Comparison of ENCODE assay signal across 31 mouse cellular contexts in the genomic region with DNA sequence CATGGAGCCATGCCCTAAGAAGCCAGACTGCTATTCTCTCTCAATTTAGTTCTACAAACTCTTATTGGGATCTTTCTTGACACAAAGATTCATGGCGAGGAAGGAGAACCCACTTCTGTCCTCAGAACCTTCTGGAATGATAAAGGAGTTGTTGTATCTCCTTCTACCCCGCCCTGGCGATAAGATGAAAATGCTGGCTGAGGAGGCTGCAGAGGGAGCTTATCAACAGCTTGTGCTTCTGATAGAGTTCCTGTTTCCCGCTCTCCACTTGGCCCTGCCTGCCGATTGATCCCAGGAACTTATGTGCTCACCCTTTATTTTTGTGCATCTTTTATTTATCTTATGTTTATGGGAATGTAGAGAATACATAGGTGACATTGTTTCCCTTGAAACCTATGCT. TPM values are rescaled to one million over a fixed set of nuclear protein-coding genes. Genes with fewer than 3 reads are reported as not detected.
DNase-seq lines count a peak whose midpoint lies in the region; ATAC-seq and TF ChIP-seq lines count a peak whose summit lies in the region.
"Had no signal": no experiment of that assay in that cellular context is flagged by ENCODE, and none has a peak within 500 bp of the region (broad histone marks: within the 10 kb centered on the region; RNA-seq: fewer than 3 reads in every experiment).

No protein-coding gene starts in this region.

- no peak overlapping the region for H3K4me3 ChIP-seq in heart, embryonic 14.5 days (ENCODE audit: control insufficient read depth in 1 of 2, insufficient read depth in 1 of 2, low read depth in 1 of 2, low read length in 2 of 2)
- no peak overlapping the region for H3K4me3 ChIP-seq in MEL (ENCODE audit: control insufficient read depth in 1 of 2, insufficient read depth in 1 of 2, low read depth in 2 of 2, low read length in 2 of 2)
- no peak overlapping the region for H3K4me3 ChIP-seq in liver, embryonic 12.5 days
- H3K4me3 ChIP-seq: embryonic facial prominence, embryonic 13.5 days; embryonic facial prominence, embryonic 15.5 days; erythroblast, embryonic 14.5 days; forebrain, embryonic 13.5 days; forebrain, embryonic 15.5 days had no signal

- H3K4me2 ChIP-seq in heart, embryonic 14.5 days (ENCODE audit: low read length) = peak overlapping the region; percentile 19; the same call in 1 of the 2 replicates
- H3K4me2 ChIP-seq in liver, embryonic 12.5 days = peak overlapping the region; percentile 19; the same call in 1 of the 2 replicates
- H3K4me2 ChIP-seq: embryonic facial prominence, embryonic 13.5 days; embryonic facial prominence, embryonic 15.5 days; forebrain, embryonic 13.5 days; forebrain, embryonic 15.5 days had no signal

- WGBS in heart, embryonic 14.5 days = 5% methylated on average over 5 of the region's 5 CpGs
- WGBS in liver, embryonic 12.5 days (ENCODE audit: insufficient replicate concordance) = 12% methylated on average over 5 of the region's 5 CpGs

- H3K79me2 ChIP-seq in MEL (ENCODE audit: control insufficient read depth, insufficient read depth, low read length, poor library complexity) = no peaks in the 10 kb centered on the region

- DNase-seq in heart, adult 18-20 months = no peak
- peak; percentile 32 for DNase-seq in MEL (ENCODE audit: low read depth, low spot score)
- peak; percentile 6 for DNase-seq in MEL-GATA-1-ER (ENCODE audit: extremely low read depth, low read depth)
- no peak for DNase-seq in right cerebral cortex, adult 2 months (ENCODE audit: low spot score in 2 of 2)
- DNase-seq in thymus, adult 18-20 months = no peak
- no peak for DNase-seq in thymus, postnatal 25 days
- DNase-seq: adrenal gland, adult 2 months; adrenal gland, postnatal 10 days; adrenal gland, postnatal 25 days; cerebellum, adult 11 months; cerebellum, adult 18-20 months; cerebellum, adult 8-10 months; cerebellum, adult 9-11 months; cerebellum, postnatal 14 days; cerebellum, postnatal 36 days; embryo, embryonic 11 days; forebrain, postnatal 0 days had no signal

- H3K9me3 ChIP-seq in heart, embryonic 14.5 days (ENCODE audit: control insufficient read depth, low read length) = no peaks in the 10 kb centered on the region
- H3K9me3 ChIP-seq in MEL (replicated peaks; ENCODE audit: insufficient read depth, low read length) = no peaks in the 10 kb centered on the region
- no peaks in the 10 kb centered on the region for H3K9me3 ChIP-seq in liver, embryonic 12.5 days (replicated peaks)
- H3K9me3 ChIP-seq: embryonic facial prominence, embryonic 13.5 days; embryonic facial prominence, embryonic 15.5 days; forebrain, embryonic 13.5 days; forebrain, embryonic 15.5 days had no signal

- peaks cover 0 to 3% of the 10 kb centered on the region in 2 experiments; a peak in 2 of 4 replicates for H3K4me1 ChIP-seq in heart, embryonic 14.5 days (ENCODE audit: control insufficient read depth in 2 of 2, insufficient read depth in 2 of 2, low read length in 2 of 2)
- H3K4me1 ChIP-seq in MEL (ENCODE audit: control insufficient read depth in 1 of 2, insufficient read depth in 2 of 2, low read length in 2 of 2) = 0 out of 4 replicates have a peak, but pooled peaks cover 0 to 3% of the 10 kb centered on the region in 2 experiments
- peaks cover 9% of the 10 kb centered on the region for H3K4me1 ChIP-seq in liver, embryonic 12.5 days
- H3K4me1 ChIP-seq: embryonic facial prominence, embryonic 13.5 days; embryonic facial prominence, embryonic 15.5 days; forebrain, embryonic 13.5 days; forebrain, embryonic 15.5 days had no signal

- ATAC-seq in heart, embryonic 14.5 days (ENCODE audit: insufficient number of reproducible peaks, insufficient read depth, low FRiP score, low read depth) = no peak
- ATAC-seq in liver, embryonic 12.5 days = 0 out of 2 replicates have a peak, but pooled peaks have one; percentile 59
- ATAC-seq: forebrain, embryonic 13.5 days; forebrain, embryonic 15.5 days; forebrain, postnatal 0 days had no signal

- TF ChIP-seq CTCF in MEL (IDR thresholded peaks at IDR 0.05 in 2 of 3, conservative IDR thresholded peaks at IDR 0.05 in 1 of 3; ENCODE audit: control insufficient read depth in 1 of 3, insufficient read depth in 1 of 3, low read depth in 2 of 3, low read length in 3 of 3, poor library complexity in 1 of 3, severe bottlenecking in 1 of 3) = no peak

- no peak overlapping the region; a peak in 1 of 4 replicates for H3K27ac ChIP-seq in heart, embryonic 14.5 days (replicated peaks in 1 of 2; ENCODE audit: control insufficient read depth in 1 of 2, insufficient read depth in 1 of 2, low read depth in 2 of 2, low read length in 2 of 2)
- H3K27ac ChIP-seq in MEL (ENCODE audit: control insufficient read depth, low read depth, low read length) = no peak overlapping the region
- no peak overlapping the region for H3K27ac ChIP-seq in liver, embryonic 12.5 days
- H3K27ac ChIP-seq: embryonic facial prominence, embryonic 13.5 days; embryonic facial prominence, embryonic 15.5 days; forebrain, embryonic 13.5 days; forebrain, embryonic 15.5 days had no signal

- no peaks in the 10 kb centered on the region for H3K27me3 ChIP-seq in heart, embryonic 14.5 days (ENCODE audit: control insufficient read depth, insufficient read depth, low read length)
- no peaks in the 10 kb centered on the region for H3K27me3 ChIP-seq in MEL (ENCODE audit: control insufficient read depth in 1 of 2, insufficient read depth in 2 of 2, low read length in 2 of 2)
- H3K27me3 ChIP-seq in liver, embryonic 12.5 days (replicated peaks) = no peaks in the 10 kb centered on the region
- H3K27me3 ChIP-seq: embryonic facial prominence, embryonic 13.5 days; embryonic facial prominence, embryonic 15.5 days; forebrain, embryonic 13.5 days; forebrain, embryonic 15.5 days had no signal

- no peak for TF ChIP-seq RAD21 in MEL (IDR thresholded peaks at IDR 0.05; ENCODE audit: low read depth, low read length)

- H3K9ac ChIP-seq in heart, embryonic 14.5 days (ENCODE audit: low read length) = no peak overlapping the region
- no peak overlapping the region for H3K9ac ChIP-seq in MEL (ENCODE audit: control insufficient read depth, low read depth, low read length, poor library complexity, severe bottlenecking)
- H3K9ac ChIP-seq in liver, embryonic 12.5 days = no peak overlapping the region
- H3K9ac ChIP-seq: embryonic facial prominence, embryonic 13.5 days; embryonic facial prominence, embryonic 15.5 days; forebrain, embryonic 13.5 days; forebrain, embryonic 15.5 days; forebrain, postnatal 0 days had no signal

- no peak for TF ChIP-seq POLR2A in MEL (IDR thresholded peaks at IDR 0.05; ENCODE audit: control insufficient read depth in 1 of 2, insufficient read depth in 1 of 2, low read depth in 1 of 2, low read length in 2 of 2, poor library complexity in 1 of 2)

- no peaks in the 10 kb centered on the region for H3K36me3 ChIP-seq in heart, embryonic 14.5 days (ENCODE audit: control insufficient read depth, insufficient read depth, low read length)
- peaks cover 0 to 8% of the 10 kb centered on the region in 2 experiments; a peak in 2 of 4 replicates for H3K36me3 ChIP-seq in MEL (ENCODE audit: control insufficient read depth in 1 of 2, insufficient read depth in 2 of 2, low read length in 2 of 2)
- H3K36me3 ChIP-seq in liver, embryonic 12.5 days = no peaks in the 10 kb centered on the region
- H3K36me3 ChIP-seq: embryonic facial prominence, embryonic 13.5 days; embryonic facial prominence, embryonic 15.5 days; forebrain, embryonic 15.5 days had no signal

- peak; percentile 67 to 75 for TF ChIP-seq EP300 in MEL (IDR thresholded peaks at IDR 0.05; ENCODE audit: low read depth in 1 of 2, low read length in 2 of 2)

TF ChIP-seq in MEL, 35 proteins besides CTCF, POLR2A, EP300 and RAD21:
- no peak for TF ChIP-seq POLR2AphosphoS5 (IDR thresholded peaks at IDR 0.05; ENCODE audit: borderline replicate concordance, low read depth, low read length)
- 0 out of 2 replicates have a peak, but pooled peaks have one; percentile 13 for TF ChIP-seq ETS1 (IDR thresholded peaks at IDR 0.05; ENCODE audit: low read depth, low read length)
- no peak for TF ChIP-seq MAFK (IDR thresholded peaks at IDR 0.05; ENCODE audit: borderline replicate concordance, low read depth, low read length)
- peak; percentile 80 for TF ChIP-seq GATA1 (IDR thresholded peaks at IDR 0.05; ENCODE audit: low read depth, low read length)
- no peak for TF ChIP-seq NRF1 (IDR thresholded peaks at IDR 0.05; ENCODE audit: insufficient read depth, low read depth, low read length, poor library complexity, severe bottlenecking)
- TF ChIP-seq TBP (IDR thresholded peaks at IDR 0.05; ENCODE audit: low read depth, low read length) = no peak
- no peak for TF ChIP-seq NELFE (IDR thresholded peaks at IDR 0.05; ENCODE audit: low read depth, low read length)
- no peak for TF ChIP-seq ZKSCAN1 (IDR thresholded peaks at IDR 0.05; ENCODE audit: low read depth, low read length)
- TF ChIP-seq ZC3H11A (IDR thresholded peaks at IDR 0.05; ENCODE audit: low read depth, low read length) = no peak
- TF ChIP-seq KAT2A (conservative IDR thresholded peaks at IDR 0.05; ENCODE audit: low read depth, low read length) = no peak
- TF ChIP-seq TAL1 (IDR thresholded peaks at IDR 0.05; ENCODE audit: low read length) = no peak
- TF ChIP-seq TCF12 (IDR thresholded peaks at IDR 0.05; ENCODE audit: low read depth, low read length) = peak; percentile 64
- TF ChIP-seq CHD2 (IDR thresholded peaks at IDR 0.05; ENCODE audit: low read length) = no peak

RNA-seq across cellular contexts. Expression of gene Gzma, which starts 16.0 kb away (rescaled TPM):
- not detected in 2 replicates for polyA plus RNA-seq in heart, embryonic 14.5 days (2014; fragmentation: Nextera tagmentation; extraction: Ambion mirVana)
- 1 to 10 TPM in 1 of 2 experiments, under 1 TPM in 1; 0.62 to 1.2 TPM for total RNA-seq in heart, adult 18-20 months (2021)
- not detected in 2 replicates for total RNA-seq in MEL (2012; rRNA removed)
- not detected for polyA plus RNA-seq in MEL (2012; ENCODE audit: insufficient read depth in 1 of 2, insufficient read length in 2 of 2, low read depth in 1 of 2, low replicate concordance in 2 of 2, missing spikeins in 1 of 2)
- not detected in 2 replicates for polyA plus RNA-seq in liver, embryonic 12.5 days (2016; fragmentation: Nextera tagmentation; extraction: Ambion mirVana)
- total RNA-seq: adrenal gland, postnatal 25 days; ES-E14 had no signal
- polyA plus RNA-seq: brain, embryonic 14.5 days; C2C12; embryonic facial prominence, embryonic 11.5 days; embryonic facial prominence, embryonic 13.5 days; embryonic facial prominence, embryonic 15.5 days; erythroblast, embryonic 14.5 days; forebrain, embryonic 11.5 days; forebrain, embryonic 13.5 days; forebrain, embryonic 15.5 days had no signal

RNA-seq across cellular contexts. Expression of gene Gpx8, which starts 38.5 kb away (rescaled TPM):
- 126 and 147 TPM in 2 replicates for polyA plus RNA-seq in heart, embryonic 14.5 days (2014; fragmentation: Nextera tagmentation; extraction: Ambion mirVana)
- total RNA-seq in heart, adult 18-20 months (2021) = 10 to 100 TPM; 31.2 to 42.3 TPM
- not detected in 2 replicates for total RNA-seq in MEL (2012; rRNA removed)
- not detected for polyA plus RNA-seq in MEL (2012; ENCODE audit: insufficient read depth in 1 of 2, insufficient read length in 2 of 2, low read depth in 1 of 2, low replicate concordance in 2 of 2, missing spikeins in 1 of 2)
- 17.3 and 17.5 TPM in 2 replicates for polyA plus RNA-seq in liver, embryonic 12.5 days (2016; fragmentation: Nextera tagmentation; extraction: Ambion mirVana)
- polyA plus RNA-seq: erythroblast, embryonic 14.5 days had no signal

RNA-seq across cellular contexts. Expression of gene Cdc20b, which starts 49.8 kb away (rescaled TPM):
- polyA plus RNA-seq in heart, embryonic 14.5 days (2014; fragmentation: Nextera tagmentation; extraction: Ambion mirVana) = 0.12 TPM in 1 of 2 replicates, not detected in the other
- total RNA-seq in heart, adult 18-20 months (2021) = not detected
- total RNA-seq in MEL (2012; rRNA removed) = not detected in 2 replicates
- polyA plus RNA-seq in MEL (2012; ENCODE audit: insufficient read depth in 1 of 2, insufficient read length in 2 of 2, low read depth in 1 of 2, low replicate concordance in 2 of 2, missing spikeins in 1 of 2) = not detected
- not detected in 2 replicates for polyA plus RNA-seq in liver, embryonic 12.5 days (2016; fragmentation: Nextera tagmentation; extraction: Ambion mirVana)
- total RNA-seq: adrenal gland, adult 2 months; adrenal gland, postnatal 10 days; adrenal gland, postnatal 25 days; adrenal gland, postnatal 4 days; common myeloid progenitor, adult 5-6 weeks had no signal
- polyA plus RNA-seq: adrenal gland, adult 2 months; embryonic facial prominence, embryonic 11.5 days; erythroblast, embryonic 14.5 days had no signal

Comparison
In these comparisons a context has a peak if more than half of its experiments do, and no peak if none do; other contexts are left out.
1. DNase-seq: peak in MEL (single experiment) and MEL-GATA-1-ER (single experiment); none in heart, adult 18-20 months (0 of 2), right cerebral cortex, adult 2 months (0 of 2), thymus, adult 18-20 months (0 of 2) and thymus, postnatal 25 days (single experiment).
2. RNA of gene Gpx8, which starts 38.5 kb away (polyA plus RNA-seq): 126 to 147 TPM in heart, embryonic 14.5 days and 17.3 to 17.5 TPM in liver, embryonic 12.5 days; not detected in MEL; every median in the first group is over 10 times any median in the second.